Mouse (Mus musculus): ENCODE measurements around the gene Abca3. TPM values are rescaled to one million over a fixed set of nuclear protein-coding genes. Genes with fewer than 3 reads are reported as not detected.

Gene Abca3
- total and polyA plus RNA-seq, 3 experiments, result 12.1 to 13.4 (median 12.6) TPM

DNA sequence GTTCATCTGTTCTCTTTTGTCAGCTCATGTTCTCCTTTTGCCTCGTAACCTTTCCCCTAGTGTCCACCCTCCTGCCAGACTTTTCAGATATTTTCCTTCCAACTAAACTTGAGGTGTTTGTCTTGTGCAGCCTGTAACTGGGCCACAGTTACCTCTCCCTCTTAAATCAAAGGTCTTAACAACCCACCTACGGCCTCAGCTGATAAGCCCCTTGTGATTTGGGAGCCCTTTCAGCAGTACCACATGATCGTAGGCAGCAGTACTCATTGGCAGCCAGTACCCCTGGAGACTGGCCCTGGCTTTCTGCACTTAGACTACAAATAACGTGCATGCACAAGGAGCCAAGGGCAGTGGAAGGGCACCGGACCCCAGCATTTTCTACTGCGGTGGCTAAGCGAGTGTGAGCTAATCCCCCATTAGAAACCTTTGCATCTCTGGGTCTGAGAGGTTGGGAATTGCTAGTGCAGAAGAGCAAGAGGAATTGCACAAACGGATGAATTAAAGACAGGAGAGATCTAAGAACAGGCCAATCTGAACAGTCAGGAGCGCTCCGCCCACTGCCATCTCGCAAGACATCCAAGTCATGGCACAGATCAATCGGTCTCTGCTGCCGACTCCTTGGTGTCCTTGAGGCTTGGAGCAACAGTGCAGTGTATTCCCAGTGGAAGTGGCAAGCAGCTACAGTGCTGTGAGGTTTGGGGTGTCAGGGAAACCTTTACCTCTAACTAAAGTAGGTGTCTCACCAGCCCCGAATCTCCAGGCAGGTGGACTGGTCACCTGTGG, 77.6 kb downstream of the Abca3 start:
- Histone ChIP-seq H3K4me3 (peak overlapping the region; percentile 23; the same call in 1 of the 2 replicates), H3K36me3 (ENCODE audit: control insufficient read depth, insufficient read depth, low read length) (no peaks in the 10 kb centered on the region; the same call in 1 of the 2 replicates), H3K4me1 (ENCODE audit: control insufficient read depth, insufficient read depth, low read length) (no peaks in the 10 kb centered on the region), H3K79me2 (replicated peaks; ENCODE audit: control insufficient read depth, insufficient read depth, low read length) (peaks cover 3% of the 10 kb centered on the region; the same call in 1 of the 2 replicates), H3K27me3 (ENCODE audit: control insufficient read depth, insufficient read depth, low read length) (no peaks in the 10 kb centered on the region), H3K27ac (peak overlapping the region; percentile 91), H3K9ac (ENCODE audit: low read depth, low read length) (no peak overlapping the region)
- TF ChIP-seq EP300 (IDR thresholded peaks at IDR 0.05; ENCODE audit: insufficient read depth, low read depth, low read length) (0 out of 2 replicates have a peak, but pooled peaks have one; percentile 60), POLR2A (IDR thresholded peaks at IDR 0.05; ENCODE audit: insufficient read depth, low read depth, low read length) (no peak; the same call in none of the 2 replicates), CTCF (IDR thresholded peaks at IDR 0.05) (no peak)
- intact Hi-C loops (cut with DNase I), result no loop called here
- peak; percentile 55 to 76 for DNase-seq
- WGBS, result 67% methylated on average over 14 of the region's 14 CpGs

DNA sequence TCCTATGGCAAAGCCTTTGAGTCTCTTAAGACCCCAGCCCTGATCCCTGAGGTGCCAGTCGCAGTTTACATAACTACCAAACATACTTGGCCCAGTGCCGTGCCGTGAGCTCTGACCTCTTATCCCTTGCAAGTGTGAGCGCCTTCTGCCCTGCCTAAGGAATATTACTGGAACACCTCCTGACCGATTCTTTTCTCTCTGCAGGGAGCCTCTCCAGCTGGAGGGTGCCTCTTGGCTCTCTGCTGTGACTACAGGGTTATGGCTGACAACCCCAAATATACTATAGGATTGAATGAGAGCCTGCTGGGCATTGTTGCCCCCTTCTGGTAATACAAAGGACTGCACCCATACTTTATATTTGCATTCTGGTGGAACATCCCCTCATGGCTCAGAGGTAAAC, 85.3 kb downstream of the Abca3 start:
- no peak for DNase-seq
- Histone ChIP-seq H3K4me1 (ENCODE audit: control insufficient read depth, insufficient read depth, low read length) (no peaks in the 10 kb centered on the region), H3K36me3 (ENCODE audit: control insufficient read depth, insufficient read depth, low read length) (no peaks in the 10 kb centered on the region; the same call in 1 of the 2 replicates), H3K27ac (no peak overlapping the region), H3K9ac (ENCODE audit: low read depth, low read length) (no peak overlapping the region), H3K4me3 (no peak overlapping the region), H3K79me2 (replicated peaks; ENCODE audit: control insufficient read depth, insufficient read depth, low read length) (peaks cover under 1% of the 10 kb centered on the region; the same call in 1 of the 2 replicates), H3K27me3 (ENCODE audit: control insufficient read depth, insufficient read depth, low read length) (no peaks in the 10 kb centered on the region)
- 65% methylated on average over 5 of the region's 5 CpGs for WGBS
- TF ChIP-seq EP300 (IDR thresholded peaks at IDR 0.05; ENCODE audit: insufficient read depth, low read depth, low read length) (no peak), POLR2A (IDR thresholded peaks at IDR 0.05; ENCODE audit: insufficient read depth, low read depth, low read length) (no peak), CTCF (IDR thresholded peaks at IDR 0.05) (peak; percentile 94)
- intact Hi-C loops (cut with DNase I), result no loop called here

DNA sequence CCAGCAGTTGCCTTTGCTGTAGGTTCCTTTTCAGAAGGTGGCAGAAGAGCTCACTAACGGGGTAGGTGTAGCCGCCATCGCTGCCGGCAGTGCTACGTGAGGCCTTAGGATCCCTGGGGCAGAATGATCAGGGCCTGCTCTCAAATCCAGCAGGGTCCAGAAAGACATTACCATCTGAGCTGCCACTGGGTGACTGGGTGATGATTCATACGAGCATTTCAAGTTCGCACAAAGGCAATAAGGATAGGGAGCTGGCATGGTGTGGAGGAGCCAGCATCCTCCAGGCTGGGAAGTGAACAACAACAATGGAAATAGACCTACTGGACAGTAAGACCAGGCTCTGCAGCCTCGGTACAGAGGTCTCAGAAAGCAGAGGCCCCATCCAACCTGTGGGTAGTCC, 88.6 kb downstream of the Abca3 start:
- H3K79me2 ChIP-seq (replicated peaks; ENCODE audit: control insufficient read depth, insufficient read depth, low read length), result no peaks in the 10 kb centered on the region
- 83% methylated on average over 8 of the region's 8 CpGs for whole genome bisulfite sequencing
- H3K9ac ChIP-seq (ENCODE audit: low read depth, low read length), result no peak overlapping the region
- no peak for DNase-seq
- H3K27me3 ChIP-seq (ENCODE audit: control insufficient read depth, insufficient read depth, low read length), result no peaks in the 10 kb centered on the region
- no peaks in the 10 kb centered on the region for H3K4me1 ChIP-seq (ENCODE audit: control insufficient read depth, insufficient read depth, low read length)
- H3K4me3 ChIP-seq, result no peak overlapping the region
- H3K27ac ChIP-seq, result no peak overlapping the region
- intact Hi-C loops (cut with DNase I), result no loop called here
- TF ChIP-seq CTCF (IDR thresholded peaks at IDR 0.05) (no peak), POLR2A (IDR thresholded peaks at IDR 0.05; ENCODE audit: insufficient read depth, low read depth, low read length) (no peak), EP300 (IDR thresholded peaks at IDR 0.05; ENCODE audit: insufficient read depth, low read depth, low read length) (0 out of 2 replicates have a peak, but pooled peaks have one; percentile 13)
- H3K36me3 ChIP-seq (ENCODE audit: control insufficient read depth, insufficient read depth, low read length), result no peaks in the 10 kb centered on the region

DNA sequence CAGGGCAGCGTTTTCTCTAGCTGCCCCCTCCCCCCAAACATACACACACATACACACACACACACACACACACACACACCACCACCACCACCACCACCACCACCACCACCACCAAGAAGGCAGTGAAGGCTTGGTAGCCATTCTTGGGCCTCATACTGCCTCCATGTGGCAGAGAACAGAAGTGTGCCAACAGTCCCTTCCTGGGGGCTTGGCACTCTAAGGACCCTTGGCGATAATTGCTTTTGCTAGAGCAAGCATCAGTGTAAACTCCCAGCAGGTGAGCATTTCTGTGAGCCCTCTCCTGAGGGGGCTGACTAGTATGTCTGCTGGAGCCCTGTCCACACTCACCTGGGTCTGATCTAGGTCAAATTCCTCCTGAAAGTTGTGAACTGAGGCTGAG, 89.4 kb downstream of the Abca3 start:
- TF ChIP-seq POLR2A (IDR thresholded peaks at IDR 0.05; ENCODE audit: insufficient read depth, low read depth, low read length) (no peak), CTCF (IDR thresholded peaks at IDR 0.05) (peak; percentile 34)
- no peak overlapping the region for H3K4me3 ChIP-seq
- H3K27me3 ChIP-seq (ENCODE audit: control insufficient read depth, insufficient read depth, low read length), result no peaks in the 10 kb centered on the region
- whole genome bisulfite sequencing, result 28% methylated on average over 2 of the region's 2 CpGs
- no peak overlapping the region for H3K27ac ChIP-seq
- H3K79me2 ChIP-seq (replicated peaks; ENCODE audit: control insufficient read depth, insufficient read depth, low read length), result no peaks in the 10 kb centered on the region
- H3K36me3 ChIP-seq (ENCODE audit: control insufficient read depth, insufficient read depth, low read length), result no peaks in the 10 kb centered on the region
- DNase-seq, result no peak
- intact Hi-C loops (cut with DNase I), result no loop called here
- H3K4me1 ChIP-seq (ENCODE audit: control insufficient read depth, insufficient read depth, low read length), result no peaks in the 10 kb centered on the region
- no peak overlapping the region for H3K9ac ChIP-seq (ENCODE audit: low read depth, low read length)

DNA sequence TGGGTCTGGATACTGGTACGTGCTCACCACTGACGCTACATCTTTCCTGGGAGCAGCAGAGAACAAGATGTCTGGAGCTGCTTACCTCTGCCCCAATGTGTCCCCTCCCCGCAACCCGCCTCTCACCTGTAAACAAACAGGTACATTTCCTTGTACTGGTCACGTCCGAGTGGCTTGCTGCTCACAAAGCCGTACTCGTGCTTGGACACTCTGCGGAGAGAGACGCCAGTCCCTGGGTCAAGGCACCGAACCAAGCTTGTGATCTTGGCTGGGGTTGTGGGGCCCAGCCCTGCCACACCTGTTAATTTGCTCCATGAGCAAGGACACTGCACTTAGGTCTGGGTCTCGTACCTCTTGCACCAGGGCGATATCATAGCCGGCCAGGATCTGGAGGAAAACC, 90.4 kb downstream of the Abca3 start:
- Histone ChIP-seq H3K27ac (no peak overlapping the region), H3K36me3 (ENCODE audit: control insufficient read depth, insufficient read depth, low read length) (no peaks in the 10 kb centered on the region), H3K27me3 (ENCODE audit: control insufficient read depth, insufficient read depth, low read length) (no peaks in the 10 kb centered on the region), H3K9ac (ENCODE audit: low read depth, low read length) (no peak overlapping the region), H3K4me1 (ENCODE audit: control insufficient read depth, insufficient read depth, low read length) (no peaks in the 10 kb centered on the region), H3K79me2 (replicated peaks; ENCODE audit: control insufficient read depth, insufficient read depth, low read length) (no peaks in the 10 kb centered on the region), H3K4me3 (no peak overlapping the region)
- 89% methylated on average over 14 of the region's 14 CpGs for WGBS
- intact Hi-C loops (cut with DNase I), result no loop called here
- TF ChIP-seq POLR2A (IDR thresholded peaks at IDR 0.05; ENCODE audit: insufficient read depth, low read depth, low read length), result no peak
- no peak for TF ChIP-seq CTCF (IDR thresholded peaks at IDR 0.05)
- no peak for TF ChIP-seq EP300 (IDR thresholded peaks at IDR 0.05; ENCODE audit: insufficient read depth, low read depth, low read length)
- no peak for DNase-seq

DNA sequence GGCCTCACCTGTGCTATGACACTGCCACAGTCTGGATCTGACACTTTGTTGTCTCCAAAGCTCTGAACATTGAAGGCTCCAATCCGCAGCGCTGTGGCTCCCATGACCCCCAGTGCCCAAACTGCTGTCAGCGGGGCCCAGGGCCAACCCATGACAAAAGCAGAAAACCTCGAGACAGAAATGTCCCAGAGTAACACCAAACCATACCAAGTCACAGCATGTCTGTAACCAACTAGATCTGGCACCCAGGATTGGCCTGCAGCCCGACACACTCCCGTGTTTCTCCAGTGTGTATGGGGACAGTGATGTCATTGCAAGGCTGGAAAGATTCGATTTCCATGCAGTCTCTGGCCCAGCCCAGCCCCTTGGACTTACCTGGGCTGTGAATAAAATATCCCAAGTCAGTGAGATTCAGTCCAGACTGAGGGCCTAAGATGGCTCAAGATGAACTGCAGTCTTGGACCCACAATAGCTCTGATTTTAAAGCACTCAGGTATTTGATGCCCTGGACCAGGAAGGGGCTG, 90.9 kb downstream of the Abca3 start, which contains the start of gene Dnase1l2:
TSS of gene Dnase1l2 (minus strand) at position 474 of the 524 bp plus-strand sequence.
- Histone ChIP-seq H3K4me3 (no peak within 1 kb of the TSS), H3K4me1 (ENCODE audit: control insufficient read depth, insufficient read depth, low read length) (no peaks in the 10 kb centered on the region), H3K27ac (no peak within 1 kb of the TSS), H3K27me3 (ENCODE audit: control insufficient read depth, insufficient read depth, low read length) (no peaks in the 10 kb centered on the region), H3K36me3 (ENCODE audit: control insufficient read depth, insufficient read depth, low read length) (no peaks in the 10 kb centered on the region), H3K79me2 (replicated peaks; ENCODE audit: control insufficient read depth, insufficient read depth, low read length) (no peaks in the 10 kb centered on the region), H3K9ac (ENCODE audit: low read depth, low read length) (no peak within 1 kb of the TSS)
- 55% methylated on average over 7 of the region's 7 CpGs for WGBS
- intact Hi-C loops (cut with DNase I), result no loop called here
- no peak for DNase-seq
- TF ChIP-seq POLR2A (IDR thresholded peaks at IDR 0.05; ENCODE audit: insufficient read depth, low read depth, low read length) (no peak), EP300 (IDR thresholded peaks at IDR 0.05; ENCODE audit: insufficient read depth, low read depth, low read length) (no peak), CTCF (IDR thresholded peaks at IDR 0.05) (no peak)

All from heart, adult 2 months (tissue).